Mouse (Mus musculus) small intestine, adult 2 months (tissue): ENCODE results near the gene Qars.

Experiments used
- CTCF ChIP-seq: fragments of 200-500 bp; IDR thresholded peaks from 2 replicates; pipeline ENCODE4 v1.5.1; 2012; ENCODE audit warnings: low read depth, mild to moderate bottlenecking, control low read depth, inconsistent platforms, low read length, moderate library complexity, mixed read lengths; ENCODE audit not compliant: insufficient replicate concordance, insufficient read length; ENCODE audit errors: extremely low read depth
- POLR2A ChIP-seq: fragments of 200-500 bp; IDR thresholded peaks from 2 replicates; pipeline ENCODE4 v1.6.1; 2012; ENCODE audit warnings: low read depth, mild to moderate bottlenecking, control low read depth, inconsistent platforms, low read length, moderate library complexity

DNA sequence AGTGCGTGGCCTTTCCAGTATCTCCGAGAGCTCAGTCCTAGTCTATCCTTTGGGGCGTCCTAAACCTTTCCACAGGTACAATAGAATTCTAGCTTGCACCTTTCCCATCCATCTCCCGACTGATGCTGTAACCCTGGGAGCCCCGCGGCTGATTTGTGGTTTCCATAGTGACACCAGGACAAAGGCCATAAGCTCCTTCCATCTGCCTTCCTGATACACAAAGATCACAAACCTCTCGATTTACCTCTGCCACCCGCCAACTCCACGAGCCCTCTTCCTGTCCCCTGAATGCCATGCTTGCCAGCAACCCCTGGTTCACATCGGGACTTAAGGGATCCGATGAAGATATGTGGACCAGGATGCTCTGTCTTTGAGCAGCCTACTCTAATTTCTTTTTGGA is 28.3 kb upstream of the Qars start:
- TF ChIP-seq CTCF (no peak), POLR2A (no peak)
